ENCODE assay signal across 30 mouse cellular contexts in genomic region chr5:100000500-100000899, GRCm38 (mm10). TPM values are rescaled to one million over a fixed set of nuclear protein-coding genes. Genes with fewer than 3 reads are reported as not detected.
A peak's percentile ranks its signal among the peaks of the same experiment; 100 is the strongest.
DNase-seq lines count a peak whose midpoint lies in the region; ATAC-seq lines count a peak whose summit lies in the region.
"Had no signal": no experiment of that assay in that cellular context is flagged by ENCODE, and none has a peak within 500 bp of the region (broad histone marks: within the 10 kb centered on the region; RNA-seq: fewer than 3 reads in every experiment).

No protein-coding gene starts in this region.

- H3K27ac ChIP-seq in heart, embryonic 10.5 days, result peak overlapping the region; percentile 3; the same call in 1 of the 2 replicates
- no peak overlapping the region for H3K27ac ChIP-seq in kidney, embryonic 14.5 days (ENCODE audit: low read depth, low read length)
- no peak overlapping the region for H3K27ac ChIP-seq in kidney, embryonic 15.5 days
- no peak overlapping the region for H3K27ac ChIP-seq in neural tube, embryonic 13.5 days (replicated peaks)
- no peak overlapping the region for H3K27ac ChIP-seq in neural tube, embryonic 15.5 days (replicated peaks)
- H3K27ac ChIP-seq: embryonic facial prominence, embryonic 13.5 days; gastrocnemius, adult 2 months; hindbrain, postnatal 0 days had no signal

- H3K9me3 ChIP-seq in heart, embryonic 10.5 days, result no peaks in the 10 kb centered on the region; the same call in 1 of the 2 replicates
- peaks cover 9% of the 10 kb centered on the region; the same call in 1 of the 2 replicates for H3K9me3 ChIP-seq in kidney, embryonic 14.5 days (ENCODE audit: control insufficient read depth, low read length)
- no peaks in the 10 kb centered on the region for H3K9me3 ChIP-seq in kidney, embryonic 15.5 days (replicated peaks)
- H3K9me3 ChIP-seq in neural tube, embryonic 13.5 days, result 0 out of 2 replicates have a peak, but pooled peaks cover 5% of the 10 kb centered on the region
- H3K9me3 ChIP-seq in neural tube, embryonic 15.5 days (replicated peaks), result 0 out of 2 replicates have a peak, but pooled peaks cover 6% of the 10 kb centered on the region

- no peaks in the 10 kb centered on the region for H3K36me3 ChIP-seq in heart, embryonic 10.5 days
- H3K36me3 ChIP-seq in kidney, embryonic 14.5 days (ENCODE audit: control insufficient read depth, insufficient read depth, low read length), result no peaks in the 10 kb centered on the region
- no peaks in the 10 kb centered on the region for H3K36me3 ChIP-seq in kidney, embryonic 15.5 days
- no peaks in the 10 kb centered on the region for H3K36me3 ChIP-seq in neural tube, embryonic 13.5 days
- H3K36me3 ChIP-seq in neural tube, embryonic 15.5 days, result no peaks in the 10 kb centered on the region
- H3K36me3 ChIP-seq: embryonic facial prominence, embryonic 13.5 days; G1E had no signal

- H3K27me3 ChIP-seq in heart, embryonic 10.5 days (ENCODE audit: insufficient read depth, poor library complexity, severe bottlenecking), result no peaks in the 10 kb centered on the region
- H3K27me3 ChIP-seq in kidney, embryonic 14.5 days (ENCODE audit: control insufficient read depth, insufficient read depth, low read length), result no peaks in the 10 kb centered on the region
- no peaks in the 10 kb centered on the region for H3K27me3 ChIP-seq in kidney, embryonic 15.5 days
- H3K27me3 ChIP-seq in neural tube, embryonic 13.5 days, result no peaks in the 10 kb centered on the region
- no peaks in the 10 kb centered on the region for H3K27me3 ChIP-seq in neural tube, embryonic 15.5 days (replicated peaks)
- H3K27me3 ChIP-seq: embryonic facial prominence, embryonic 13.5 days had no signal

- 44% methylated on average over 6 of the region's 8 CpGs for whole genome bisulfite sequencing in heart, embryonic 10.5 days
- 53% methylated on average over 7 of the region's 8 CpGs for WGBS in kidney, embryonic 14.5 days
- 36% methylated on average over 8 of the region's 8 CpGs for WGBS in kidney, embryonic 15.5 days
- WGBS in neural tube, embryonic 13.5 days, result 58% methylated on average over 8 of the region's 8 CpGs
- WGBS in neural tube, embryonic 15.5 days, result 53% methylated on average over 8 of the region's 8 CpGs

- ATAC-seq in kidney, embryonic 14.5 days (ENCODE audit: low FRiP score, low TSS enrichment), result 0 out of 2 replicates have a peak, but pooled peaks have one; percentile 32
- ATAC-seq in kidney, embryonic 15.5 days (replicated peaks; ENCODE audit: low FRiP score), result no peak
- peak; percentile 32; the same call in 1 of the 2 replicates for ATAC-seq in neural tube, embryonic 13.5 days (ENCODE audit: low read depth)
- no peak for ATAC-seq in neural tube, embryonic 15.5 days (ENCODE audit: low FRiP score)
- ATAC-seq: forebrain, embryonic 16.5 days; hindbrain, postnatal 0 days had no signal

- H3K4me3 ChIP-seq in heart, embryonic 10.5 days, result no peak overlapping the region
- no peak overlapping the region for H3K4me3 ChIP-seq in kidney, embryonic 14.5 days (ENCODE audit: low read length)
- no peak overlapping the region for H3K4me3 ChIP-seq in kidney, embryonic 15.5 days (replicated peaks)
- no peak overlapping the region for H3K4me3 ChIP-seq in neural tube, embryonic 13.5 days
- H3K4me3 ChIP-seq in neural tube, embryonic 15.5 days (replicated peaks), result no peak overlapping the region
- H3K4me3 ChIP-seq: embryonic facial prominence, embryonic 13.5 days; erythroblast, embryonic 14.5 days; gastrocnemius, adult 2 months had no signal

- H3K9ac ChIP-seq in kidney, embryonic 14.5 days (ENCODE audit: low read depth, low read length), result no peak overlapping the region
- no peak overlapping the region for H3K9ac ChIP-seq in kidney, embryonic 15.5 days
- no peak overlapping the region for H3K9ac ChIP-seq in neural tube, embryonic 13.5 days
- H3K9ac ChIP-seq in neural tube, embryonic 15.5 days (replicated peaks), result no peak overlapping the region
- H3K9ac ChIP-seq: embryonic facial prominence, embryonic 13.5 days had no signal

- H3K4me1 ChIP-seq in heart, embryonic 10.5 days, result peaks cover 18% of the 10 kb centered on the region
- no peaks in the 10 kb centered on the region for H3K4me1 ChIP-seq in kidney, embryonic 14.5 days (ENCODE audit: control insufficient read depth, insufficient read depth, low read length)
- H3K4me1 ChIP-seq in kidney, embryonic 15.5 days, result no peaks in the 10 kb centered on the region
- no peaks in the 10 kb centered on the region for H3K4me1 ChIP-seq in neural tube, embryonic 13.5 days (replicated peaks)
- H3K4me1 ChIP-seq in neural tube, embryonic 15.5 days, result no peaks in the 10 kb centered on the region
- H3K4me1 ChIP-seq: embryonic facial prominence, embryonic 13.5 days had no signal

- no peak overlapping the region for H3K4me2 ChIP-seq in kidney, embryonic 14.5 days (replicated peaks; ENCODE audit: low read depth, low read length)
- no peak overlapping the region for H3K4me2 ChIP-seq in kidney, embryonic 15.5 days
- no peak overlapping the region for H3K4me2 ChIP-seq in neural tube, embryonic 13.5 days
- H3K4me2 ChIP-seq in neural tube, embryonic 15.5 days, result no peak overlapping the region
- H3K4me2 ChIP-seq: embryonic facial prominence, embryonic 13.5 days had no signal

- no peak for DNase-seq in heart, embryonic 10.5 days (ENCODE audit: low spot score)
- DNase-seq in heart, adult 9 months (ENCODE audit: low spot score in 2 of 2), result no peak
- no peak for DNase-seq in gastrocnemius, adult 8-10 months (ENCODE audit: low spot score in 2 of 2)
- DNase-seq: adrenal gland, adult 8-10 months; cerebellum, adult 11 months; cerebellum, adult 9-10 months; cerebellum, postnatal 36 days; gastrocnemius, adult 2 months; heart, postnatal 4 days; kidney, adult 18-20 months; kidney, postnatal 10 days; layer of hippocampus, adult 9-11 months; lung, adult 18-20 months; lung, postnatal 10 days; midbrain, embryonic 14.5 days; right cerebral cortex, adult 18-20 months; spleen, adult 18-20 months; thymus, postnatal 4 days had no signal

RNA-seq across cellular contexts. Expression of gene 4930524J08Rik, which starts 21.6 kb away (rescaled TPM):
- 1.1 and 1.3 TPM in 2 replicates for polyA plus RNA-seq in heart, embryonic 10.5 days (2016; fragmentation: Nextera tagmentation; extraction: Ambion mirVana)
- polyA plus RNA-seq in kidney, embryonic 14.5 days (2014; fragmentation: Nextera tagmentation; extraction: Ambion mirVana), result 2.5 and 4.3 TPM in 2 replicates
- 1.9 and 2.6 TPM in 2 replicates for polyA plus RNA-seq in kidney, embryonic 15.5 days (2015; fragmentation: Nextera tagmentation; extraction: Ambion mirVana)
- polyA plus RNA-seq in neural tube, embryonic 13.5 days (2015; fragmentation: Nextera tagmentation; extraction: Ambion mirVana), result 3.5 TPM in 2 replicates
- 2.3 TPM in 2 replicates for polyA plus RNA-seq in neural tube, embryonic 15.5 days (2015; fragmentation: Nextera tagmentation; extraction: Ambion mirVana)
- total RNA-seq in gastrocnemius, adult 8-10 months (2022), result under 1 TPM in 1 of 4 experiments, not detected in 3; 0.46 TPM
- total RNA-seq: liver, adult 2 months; monocyte, adult 5-6 weeks; neutrophil, adult 5-6 weeks had no signal

RNA-seq across cellular contexts. Expression of gene Hnrnpd, which starts 21.8 kb away (rescaled TPM):
- polyA plus RNA-seq in heart, embryonic 10.5 days (2016; fragmentation: Nextera tagmentation; extraction: Ambion mirVana), result 139 and 334 TPM in 2 replicates
- polyA plus RNA-seq in kidney, embryonic 14.5 days (2014; fragmentation: Nextera tagmentation; extraction: Ambion mirVana), result 212 and 290 TPM in 2 replicates
- 207 and 231 TPM in 2 replicates for polyA plus RNA-seq in kidney, embryonic 15.5 days (2015; fragmentation: Nextera tagmentation; extraction: Ambion mirVana)
- polyA plus RNA-seq in neural tube, embryonic 13.5 days (2015; fragmentation: Nextera tagmentation; extraction: Ambion mirVana), result 202 and 252 TPM in 2 replicates
- polyA plus RNA-seq in neural tube, embryonic 15.5 days (2015; fragmentation: Nextera tagmentation; extraction: Ambion mirVana), result 128 and 147 TPM in 2 replicates
- 10 to 100 TPM; 47.4 to 79.5 (median 63.1) TPM for total RNA-seq in gastrocnemius, adult 8-10 months (2022)

RNA-seq across cellular contexts. Expression of gene Hnrnpdl, which starts 39.0 kb away (rescaled TPM):
- polyA plus RNA-seq in heart, embryonic 10.5 days (2016; fragmentation: Nextera tagmentation; extraction: Ambion mirVana), result 116 and 157 TPM in 2 replicates
- 205 and 217 TPM in 2 replicates for polyA plus RNA-seq in kidney, embryonic 14.5 days (2014; fragmentation: Nextera tagmentation; extraction: Ambion mirVana)
- 168 and 169 TPM in 2 replicates for polyA plus RNA-seq in kidney, embryonic 15.5 days (2015; fragmentation: Nextera tagmentation; extraction: Ambion mirVana)
- 211 and 214 TPM in 2 replicates for polyA plus RNA-seq in neural tube, embryonic 13.5 days (2015; fragmentation: Nextera tagmentation; extraction: Ambion mirVana)
- 172 and 181 TPM in 2 replicates for polyA plus RNA-seq in neural tube, embryonic 15.5 days (2015; fragmentation: Nextera tagmentation; extraction: Ambion mirVana)
- total RNA-seq in gastrocnemius, adult 8-10 months (2022), result 10 to 100 TPM; 53.5 to 80.2 (median 65.3) TPM

RNA-seq across cellular contexts. Expression of gene Enoph1, which starts 39.3 kb away (rescaled TPM):
- 34.1 and 46.5 TPM in 2 replicates for polyA plus RNA-seq in heart, embryonic 10.5 days (2016; fragmentation: Nextera tagmentation; extraction: Ambion mirVana)
- polyA plus RNA-seq in kidney, embryonic 14.5 days (2014; fragmentation: Nextera tagmentation; extraction: Ambion mirVana), result 42.6 and 51.8 TPM in 2 replicates
- polyA plus RNA-seq in kidney, embryonic 15.5 days (2015; fragmentation: Nextera tagmentation; extraction: Ambion mirVana), result 48.1 and 48.7 TPM in 2 replicates
- 38.9 and 42.9 TPM in 2 replicates for polyA plus RNA-seq in neural tube, embryonic 13.5 days (2015; fragmentation: Nextera tagmentation; extraction: Ambion mirVana)
- polyA plus RNA-seq in neural tube, embryonic 15.5 days (2015; fragmentation: Nextera tagmentation; extraction: Ambion mirVana), result 52.3 and 53.4 TPM in 2 replicates
- total RNA-seq in gastrocnemius, adult 8-10 months (2022), result 1 to 10 TPM; 6.9 to 9.8 (median 8.3) TPM

Comparison
In these comparisons a context has a peak if more than half of its experiments do, and no peak if none do; other contexts are left out.
1. ATAC-seq: peak in kidney, embryonic 14.5 days (single experiment) and neural tube, embryonic 13.5 days (single experiment); none in kidney, embryonic 15.5 days (single experiment) and neural tube, embryonic 15.5 days (single experiment).